Mouse (Mus musculus) stomach, postnatal 0 days (tissue): Measurements from ENCODE around the gene Kcnj3.

Source experiments
- CTCF ChIP-seq: IDR thresholded peaks from 2 replicates; pipeline ENCODE4 v1.5.1; 2016; ENCODE audit warnings: antibody characterized with exemption, low read depth, mild to moderate bottlenecking, moderate library complexity
- EP300 ChIP-seq: optimal IDR thresholded peaks from 2 replicates; pipeline ENCODE3; 2016; ENCODE audit warnings: antibody characterized with exemption

- no peak for TF ChIP-seq CTCF
- no peak for TF ChIP-seq EP300
Measured at GRCm38 (mm10) chr2:55432104-55432503, 3.7 kb upstream of the Kcnj3 start.
